Mouse (Mus musculus): ENCODE measurements around the gene Mgl2. TPM values are rescaled to one million over a fixed set of nuclear protein-coding genes. Genes with fewer than 3 reads are reported as not detected.
"Not testable (repeated sequence)": the region's sequence is repeated elsewhere in the genome, so short reads cannot be mapped to it uniquely, and the experiment has no call there.

Mgl2 gene
- polyA plus RNA-seq, 1 experiment from 2014 or later: 3.1 TPM

DNA sequence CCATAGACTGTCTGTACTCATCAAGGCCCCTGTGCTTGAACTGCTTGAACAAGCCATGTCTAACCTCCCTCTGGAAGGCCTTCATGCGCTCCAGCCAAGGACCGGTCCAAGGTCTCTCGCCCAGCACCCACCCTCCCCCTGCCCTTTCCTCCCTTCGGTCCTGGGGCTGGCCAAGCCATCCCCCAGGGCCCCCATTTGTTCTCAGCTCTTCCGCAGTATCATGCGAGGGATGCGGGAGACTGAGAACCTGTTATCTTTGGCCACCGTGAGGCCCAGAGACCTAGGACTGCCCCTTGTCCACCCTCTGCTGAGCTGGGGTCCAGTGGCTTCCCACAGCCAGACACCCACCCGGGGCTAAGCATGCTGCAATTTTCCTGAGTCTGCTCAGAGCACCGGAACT lies 9.0 kb downstream of the Mgl2 start:
- H3K36me3 ChIP-seq (ENCODE audit: inconsistent target): no peaks in the 10 kb centered on the region
- WGBS (ENCODE audit: missing documents): 93% methylated on average over 10 of the region's 10 CpGs
- no peak overlapping the region for H3K4me3 ChIP-seq (ENCODE audit: inconsistent target)
- no peak overlapping the region for H3K27ac ChIP-seq
- H3K79me2 ChIP-seq (ENCODE audit: inconsistent target): no peaks in the 10 kb centered on the region

DNA sequence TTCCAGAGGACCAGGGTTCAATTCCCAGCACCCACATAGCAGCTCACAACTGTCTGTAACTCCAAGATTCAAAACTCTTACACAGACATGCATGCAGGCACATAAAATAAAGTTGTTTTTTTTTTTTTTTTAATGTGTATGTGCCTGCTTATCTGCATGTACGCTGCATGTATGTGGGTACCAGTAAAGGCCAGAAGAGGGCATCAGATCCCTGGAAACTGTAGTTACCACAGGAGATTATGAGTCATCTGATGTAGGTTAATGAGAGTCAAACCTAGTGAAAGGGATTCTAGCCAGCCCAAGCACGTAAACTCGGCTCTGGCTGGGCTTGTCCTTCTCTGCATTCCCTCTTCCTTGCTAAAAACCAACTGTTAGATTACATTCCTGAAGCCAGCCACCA lies 20.9 kb downstream of the Mgl2 start:
- Histone ChIP-seq H3K79me2 (ENCODE audit: inconsistent target) (no peaks in the 10 kb centered on the region), H3K36me3 (ENCODE audit: inconsistent target) (no peaks in the 10 kb centered on the region), H3K27ac (no peak overlapping the region), H3K4me3 (ENCODE audit: inconsistent target) (no peak overlapping the region)
- WGBS (ENCODE audit: missing documents): 83% methylated on average over 3 of the region's 3 CpGs

DNA sequence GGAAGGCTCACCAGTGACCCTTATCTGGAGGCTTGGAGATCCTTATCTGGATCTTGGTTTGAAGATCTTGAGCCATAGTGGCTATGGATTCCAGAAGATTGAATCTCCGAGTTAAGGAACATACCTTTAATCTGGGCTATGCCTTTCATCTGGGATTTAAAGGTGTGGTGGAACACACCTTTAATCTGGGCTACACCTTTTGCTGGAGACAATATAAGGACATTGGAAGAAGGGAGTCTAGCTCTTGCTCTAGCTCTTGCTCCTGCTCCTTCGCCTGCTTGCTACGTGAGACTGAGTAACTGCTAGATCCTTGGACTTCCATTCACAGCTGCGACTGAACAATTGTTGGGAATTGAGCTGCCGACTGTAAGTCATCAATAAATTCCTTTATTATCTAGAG lies 25.8 kb downstream of the Mgl2 start, which contains the start of gene Clec10a:
TSS of gene Clec10a (plus strand) at position 301 of the 400 bp plus-strand sequence.
- not testable (repeated sequence) for H3K36me3 ChIP-seq (ENCODE audit: inconsistent target); H3K4me3 ChIP-seq (ENCODE audit: inconsistent target); H3K79me2 ChIP-seq (ENCODE audit: inconsistent target); H3K27ac ChIP-seq
- WGBS (ENCODE audit: missing documents): no CpG with 5 or more reads among the region's 5 CpGs

DNA sequence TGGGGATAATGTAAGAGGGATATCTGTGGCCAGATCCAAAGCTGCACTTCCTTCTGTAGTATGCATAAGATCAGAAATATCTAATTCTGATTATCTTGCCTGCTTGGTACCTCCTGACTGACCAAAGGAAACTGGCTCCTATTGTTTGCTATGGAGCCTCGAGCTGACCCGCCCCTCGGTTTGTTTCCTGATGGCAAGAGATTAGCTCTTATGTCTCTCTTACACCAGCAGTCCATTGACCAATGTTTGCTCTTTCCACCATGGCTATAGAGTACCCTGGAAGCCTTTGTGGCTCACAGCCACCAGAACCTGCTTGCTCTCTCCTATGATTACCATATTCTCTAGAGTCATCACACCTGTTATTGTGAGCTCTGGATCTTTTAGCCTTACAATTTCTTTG lies 32.2 kb downstream of the Mgl2 start:
- no peaks in the 10 kb centered on the region for H3K79me2 ChIP-seq (ENCODE audit: inconsistent target)
- H3K4me3 ChIP-seq (ENCODE audit: inconsistent target): no peak overlapping the region
- no peaks in the 10 kb centered on the region for H3K36me3 ChIP-seq (ENCODE audit: inconsistent target)
- H3K27ac ChIP-seq: no peak overlapping the region
- 79% methylated on average over 3 of the region's 3 CpGs for WGBS (ENCODE audit: missing documents)

DNA sequence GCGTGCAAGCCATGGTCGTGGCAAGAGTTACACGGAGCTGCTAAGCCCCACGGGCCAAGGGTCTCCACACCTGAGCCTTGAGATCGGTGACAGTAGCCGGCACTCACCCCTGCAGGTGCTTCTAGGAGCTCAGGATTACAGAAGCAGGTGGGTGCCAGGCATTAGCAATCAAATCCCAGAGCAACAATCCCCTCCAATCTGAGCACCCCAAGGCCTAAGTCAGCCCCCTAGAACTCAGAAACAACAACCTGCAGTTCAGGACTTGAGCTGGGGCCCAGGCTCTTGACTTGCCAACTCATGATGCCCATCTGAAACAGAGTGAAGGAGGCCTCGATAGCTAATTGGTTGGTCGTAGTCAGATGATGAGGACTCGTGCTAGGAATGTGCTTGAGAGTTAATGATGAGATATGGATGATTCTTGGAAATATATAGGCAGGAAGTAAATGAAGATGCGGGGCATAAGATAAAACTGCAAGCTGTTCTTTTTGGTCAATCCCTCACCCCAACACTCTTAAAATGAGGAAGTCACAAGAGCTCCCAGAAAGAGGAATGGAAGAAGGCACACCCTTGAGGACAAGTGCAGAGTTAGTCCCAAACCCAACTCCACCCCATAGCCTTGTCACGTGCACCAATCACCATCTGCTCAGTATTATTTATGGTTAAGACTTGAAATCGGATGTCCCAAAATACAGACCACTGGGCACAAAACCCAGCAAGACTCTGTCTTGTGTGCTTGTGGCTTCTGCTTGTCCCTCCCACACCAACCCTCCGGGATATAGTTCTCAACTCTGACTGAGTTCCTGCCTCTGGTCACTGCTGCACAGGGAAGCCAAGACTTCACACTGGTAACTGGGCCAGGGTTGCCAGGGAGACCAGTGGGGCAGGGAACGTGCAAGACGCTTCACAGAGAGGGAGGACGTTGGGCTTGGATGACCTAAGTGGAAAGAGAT lies 36.1 kb downstream of the Mgl2 start:
- Histone ChIP-seq H3K4me3 (ENCODE audit: inconsistent target) (peak overlapping the region; percentile 28), H3K36me3 (ENCODE audit: inconsistent target) (peaks cover 10% of the 10 kb centered on the region; the same call in 1 of the 2 replicates), H3K27ac (peak overlapping the region; percentile 86), H3K79me2 (ENCODE audit: inconsistent target) (no peaks in the 10 kb centered on the region)
- 40% methylated on average over 15 of the region's 16 CpGs for WGBS (ENCODE audit: missing documents)

DNA sequence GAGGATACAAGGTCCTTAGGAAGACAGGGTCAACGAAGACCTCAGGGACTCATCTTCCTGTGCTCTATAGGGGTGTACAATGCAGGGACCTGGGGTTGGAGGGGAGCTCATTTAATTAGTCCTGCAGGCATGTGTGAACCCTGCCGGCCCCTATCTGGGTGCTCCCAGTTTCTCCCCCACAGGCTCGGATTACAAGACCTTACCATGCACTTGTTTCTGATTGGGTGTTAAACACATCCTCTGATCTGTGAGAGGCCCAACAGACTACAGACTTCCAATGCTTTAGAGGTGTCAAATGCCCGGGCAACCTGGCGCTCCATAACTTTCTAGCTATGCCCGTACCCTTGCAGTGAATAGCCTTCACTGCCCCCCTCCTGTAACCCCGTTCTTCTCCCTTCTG lies 38.0 kb downstream of the Mgl2 start:
- 95% methylated on average over 7 of the region's 7 CpGs for WGBS (ENCODE audit: missing documents)
- Histone ChIP-seq H3K79me2 (ENCODE audit: inconsistent target) (no peaks in the 10 kb centered on the region), H3K36me3 (ENCODE audit: inconsistent target) (peaks cover 10% of the 10 kb centered on the region; the same call in 1 of the 2 replicates), H3K4me3 (ENCODE audit: inconsistent target) (no peak overlapping the region), H3K27ac (no peak overlapping the region)

DNA sequence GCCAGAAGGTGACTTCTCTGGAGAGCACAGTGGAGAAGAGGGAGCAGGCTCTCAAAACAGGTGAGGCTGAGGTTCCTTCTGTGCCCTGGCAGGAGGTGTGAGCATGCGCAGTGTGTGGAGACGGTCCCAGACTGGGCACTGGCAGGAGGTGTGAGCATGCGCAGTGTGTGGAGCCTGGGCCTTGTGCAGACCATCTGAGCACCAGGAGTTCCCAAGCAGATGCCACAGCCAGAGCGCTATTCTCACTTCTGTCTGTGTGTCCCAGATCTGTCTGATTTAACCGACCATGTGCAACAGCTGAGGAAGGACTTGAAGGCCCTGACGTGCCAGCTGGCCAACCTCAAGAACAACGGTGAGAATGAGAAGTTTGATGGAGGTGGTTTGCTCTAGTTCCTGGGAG lies 39.3 kb downstream of the Mgl2 start:
- H3K36me3 ChIP-seq (ENCODE audit: inconsistent target); H3K79me2 ChIP-seq (ENCODE audit: inconsistent target); H3K4me3 ChIP-seq (ENCODE audit: inconsistent target); H3K27ac ChIP-seq: not testable (repeated sequence)
- 62% methylated on average over 4 of the region's 7 CpGs for WGBS (ENCODE audit: missing documents)

DNA sequence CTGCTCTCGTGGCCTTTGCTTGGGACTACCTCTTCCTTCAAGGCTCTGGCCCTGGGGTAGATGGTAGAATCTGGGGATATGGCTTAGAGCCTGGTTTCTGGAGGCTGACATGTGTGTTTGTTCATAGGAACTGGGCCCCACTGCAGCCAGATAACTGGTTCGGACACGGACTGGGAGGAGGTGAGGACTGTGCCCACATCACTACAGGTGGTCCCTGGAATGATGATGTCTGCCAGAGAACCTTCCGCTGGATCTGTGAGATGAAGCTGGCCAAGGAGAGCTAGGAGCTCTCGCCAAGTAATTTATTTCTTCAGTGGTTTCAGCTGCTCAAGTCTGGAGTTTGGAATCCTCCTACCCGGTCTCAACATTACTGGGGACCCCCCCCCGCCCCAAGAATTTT lies 40.2 kb downstream of the Mgl2 start:
- Histone ChIP-seq H3K27ac (no peak overlapping the region), H3K36me3 (ENCODE audit: inconsistent target) (peaks cover 10% of the 10 kb centered on the region; the same call in 1 of the 2 replicates), H3K4me3 (ENCODE audit: inconsistent target) (no peak overlapping the region), H3K79me2 (ENCODE audit: inconsistent target) (no peaks in the 10 kb centered on the region)
- 91% methylated on average over 7 of the region's 7 CpGs for WGBS (ENCODE audit: missing documents)

DNA sequence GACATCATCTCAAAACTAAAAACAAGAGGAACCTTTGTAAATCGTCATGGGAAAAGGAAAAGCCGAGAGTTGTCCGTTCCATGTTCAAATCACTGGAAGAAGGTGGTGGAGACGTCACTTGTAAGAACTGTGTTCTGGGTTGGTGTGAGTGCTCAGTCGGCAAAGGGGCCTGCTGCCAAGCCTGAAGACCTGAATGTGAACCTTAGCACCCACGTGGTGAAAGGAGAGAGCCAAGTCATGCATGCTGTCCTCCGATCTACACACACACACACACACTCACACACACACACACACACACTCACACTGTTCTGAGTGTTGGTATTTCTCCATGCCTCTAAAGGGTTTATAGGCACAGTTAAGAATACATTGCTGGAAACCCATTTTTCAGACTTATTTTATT lies 41.1 kb downstream of the Mgl2 start:
- no peak overlapping the region for H3K27ac ChIP-seq
- no peak overlapping the region for H3K4me3 ChIP-seq (ENCODE audit: inconsistent target)
- H3K79me2 ChIP-seq (ENCODE audit: inconsistent target): no peaks in the 10 kb centered on the region
- H3K36me3 ChIP-seq (ENCODE audit: inconsistent target): peaks cover 10% of the 10 kb centered on the region; the same call in 1 of the 2 replicates
- 83% methylated on average over 7 of the region's 7 CpGs for WGBS (ENCODE audit: missing documents)

DNA sequence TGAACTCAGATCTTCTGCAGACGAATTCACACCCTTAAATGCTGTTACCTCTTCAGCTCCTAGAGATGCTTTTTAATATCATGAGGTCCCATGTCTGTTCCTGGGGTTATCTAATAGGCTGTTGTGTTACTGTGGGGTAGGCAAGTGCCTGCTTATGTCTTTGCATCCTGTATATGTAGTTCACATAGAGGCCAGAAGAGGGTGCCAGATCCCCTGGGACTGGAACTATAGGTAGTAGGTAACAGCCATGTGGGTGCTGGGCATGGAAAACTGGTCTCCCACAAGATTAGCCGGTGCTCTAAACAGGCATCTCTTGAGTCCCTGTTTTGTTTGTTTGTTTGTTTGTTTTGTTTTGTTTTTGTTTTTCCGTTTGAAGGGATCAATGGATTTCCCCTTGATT lies 41.7 kb downstream of the Mgl2 start:
- 83% methylated on average over 3 of the region's 3 CpGs for WGBS (ENCODE audit: missing documents)
- no peak overlapping the region for H3K27ac ChIP-seq

DNA sequence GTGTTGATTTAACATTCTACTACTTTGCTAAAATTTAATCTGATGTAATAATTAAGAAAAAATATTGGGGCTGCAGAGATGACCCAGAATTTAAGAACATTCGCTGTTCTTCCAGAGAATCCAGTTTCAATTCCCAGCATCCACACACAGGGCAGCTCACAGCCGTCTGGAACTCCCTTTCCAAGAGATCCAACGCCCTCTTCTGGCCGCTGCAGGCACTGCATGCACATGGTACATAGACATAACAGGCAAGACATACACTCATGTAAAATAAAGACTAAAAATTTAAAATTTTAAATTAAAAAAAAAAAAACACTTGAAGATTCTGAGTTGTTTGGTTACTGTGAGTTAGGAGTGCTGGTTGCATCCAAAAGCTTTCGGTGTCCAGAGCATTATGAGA lies 42.2 kb downstream of the Mgl2 start:
- Histone ChIP-seq H3K27ac (no peak overlapping the region), H3K79me2 (ENCODE audit: inconsistent target) (no peaks in the 10 kb centered on the region)
- 61% methylated on average over 5 of the region's 5 CpGs for WGBS (ENCODE audit: missing documents)

More for the DNA sequence above, 41.7 kb downstream of the Mgl2 start:
- Histone ChIP-seq H3K4me3 (ENCODE audit: inconsistent target) (no peak overlapping the region), H3K36me3 (ENCODE audit: inconsistent target) (peaks cover 10% of the 10 kb centered on the region; the same call in 1 of the 2 replicates), H3K79me2 (ENCODE audit: inconsistent target) (no peaks in the 10 kb centered on the region)

DNA sequence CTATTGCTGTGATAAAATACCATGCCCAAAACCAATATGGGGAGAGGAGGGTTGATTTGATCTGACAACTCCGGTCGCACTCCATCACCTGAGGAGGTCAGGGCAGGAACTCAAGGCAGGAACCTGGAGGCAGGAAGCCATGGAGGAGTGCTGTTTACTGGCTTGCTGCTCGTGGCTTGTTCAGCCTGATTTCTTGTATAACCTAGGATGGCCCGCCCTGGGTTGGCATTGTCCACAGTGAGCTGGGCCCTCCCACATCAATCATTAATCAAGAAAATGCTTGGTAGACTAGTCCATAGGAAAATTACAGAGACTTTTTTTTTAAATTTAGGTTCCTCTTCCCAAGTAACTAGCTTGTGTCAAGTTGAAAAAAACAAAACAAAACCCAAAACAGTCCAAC lies 44.4 kb downstream of the Mgl2 start:
- H3K27ac ChIP-seq: no peak overlapping the region
- 88% methylated on average over 4 of the region's 4 CpGs for WGBS (ENCODE audit: missing documents)
- H3K79me2 ChIP-seq (ENCODE audit: inconsistent target): no peaks in the 10 kb centered on the region
- H3K4me3 ChIP-seq (ENCODE audit: inconsistent target): no peak overlapping the region
- H3K36me3 ChIP-seq (ENCODE audit: inconsistent target): peaks cover 10% of the 10 kb centered on the region; the same call in 1 of the 2 replicates

More for the DNA sequence above, 42.2 kb downstream of the Mgl2 start:
- Histone ChIP-seq H3K36me3 (ENCODE audit: inconsistent target) (peaks cover 10% of the 10 kb centered on the region; the same call in 1 of the 2 replicates), H3K4me3 (ENCODE audit: inconsistent target) (no peak overlapping the region)

DNA sequence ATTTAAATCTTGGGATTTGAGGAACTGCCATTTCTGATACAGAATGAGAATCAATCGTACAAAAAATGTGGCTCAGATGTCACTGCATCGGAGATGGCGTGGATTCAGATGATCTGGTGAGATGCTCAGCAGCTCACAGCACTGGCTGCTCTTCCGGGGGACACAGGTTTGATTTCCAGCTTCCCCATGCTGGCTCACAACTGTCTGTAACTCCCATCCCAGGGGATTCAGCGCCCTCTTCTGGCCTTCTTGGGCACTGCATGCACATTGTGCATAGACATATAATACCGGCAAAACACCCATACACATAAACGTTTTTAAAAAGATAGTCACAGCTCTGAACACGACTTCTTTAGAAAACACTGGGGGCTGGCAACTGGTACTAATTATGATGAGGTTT lies 47.5 kb downstream of the Mgl2 start:
- no peaks in the 10 kb centered on the region for H3K36me3 ChIP-seq (ENCODE audit: inconsistent target)
- no peak overlapping the region for H3K4me3 ChIP-seq (ENCODE audit: inconsistent target)
- WGBS (ENCODE audit: missing documents): 84% methylated on average over 8 of the region's 8 CpGs
- H3K79me2 ChIP-seq (ENCODE audit: inconsistent target): no peaks in the 10 kb centered on the region
- H3K27ac ChIP-seq: no peak overlapping the region

DNA sequence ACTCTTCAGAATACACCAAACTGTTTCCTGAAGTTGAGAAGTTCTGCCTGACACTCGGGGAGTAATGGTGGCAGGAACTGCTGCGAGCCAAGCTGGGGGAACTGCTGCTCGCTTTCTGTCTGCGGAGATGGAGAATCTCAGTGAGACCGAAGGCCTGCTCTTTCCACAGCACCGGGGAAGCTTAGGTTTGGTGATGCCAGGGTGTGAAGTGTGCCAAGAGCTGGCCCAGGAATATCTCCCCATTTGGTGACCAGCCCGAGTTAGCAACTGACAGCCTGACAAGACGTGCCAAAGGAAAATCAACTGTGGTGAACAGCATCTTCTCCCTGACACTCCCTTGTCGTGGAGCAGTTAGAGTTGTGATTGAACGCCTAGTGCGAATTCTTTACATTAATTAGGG lies 48.2 kb downstream of the Mgl2 start:
- H3K4me3 ChIP-seq (ENCODE audit: inconsistent target): no peak overlapping the region
- no peaks in the 10 kb centered on the region for H3K79me2 ChIP-seq (ENCODE audit: inconsistent target)
- no peak overlapping the region for H3K27ac ChIP-seq
- no peaks in the 10 kb centered on the region for H3K36me3 ChIP-seq (ENCODE audit: inconsistent target)
- 93% methylated on average over 11 of the region's 11 CpGs for WGBS (ENCODE audit: missing documents)

DNA sequence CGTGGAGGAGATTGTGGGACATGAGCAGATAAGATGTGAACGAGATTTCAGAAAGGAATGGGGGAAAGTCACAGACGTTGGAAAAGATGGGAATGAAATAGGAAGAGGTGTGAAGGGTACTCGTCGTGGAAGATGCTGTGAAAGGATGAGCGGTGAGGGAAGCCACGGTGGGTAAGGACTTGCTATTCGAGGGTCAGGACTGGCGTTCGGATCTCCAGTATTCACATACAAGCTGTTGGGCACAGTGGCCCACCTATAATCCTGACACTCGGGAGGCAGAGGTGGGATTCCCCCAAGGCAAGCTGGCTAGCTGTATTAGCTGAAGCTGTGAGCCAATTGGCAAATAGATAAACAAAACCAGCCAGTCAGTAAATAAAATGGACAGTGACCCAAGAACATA lies 48.6 kb downstream of the Mgl2 start:
- Histone ChIP-seq H3K4me3 (ENCODE audit: inconsistent target) (no peak overlapping the region), H3K36me3 (ENCODE audit: inconsistent target) (no peaks in the 10 kb centered on the region), H3K27ac (no peak overlapping the region), H3K79me2 (ENCODE audit: inconsistent target) (no peaks in the 10 kb centered on the region)
- 86% methylated on average over 11 of the region's 11 CpGs for WGBS (ENCODE audit: missing documents)

Measured in macrophage (primary cell).